In the genomic region with DNA sequence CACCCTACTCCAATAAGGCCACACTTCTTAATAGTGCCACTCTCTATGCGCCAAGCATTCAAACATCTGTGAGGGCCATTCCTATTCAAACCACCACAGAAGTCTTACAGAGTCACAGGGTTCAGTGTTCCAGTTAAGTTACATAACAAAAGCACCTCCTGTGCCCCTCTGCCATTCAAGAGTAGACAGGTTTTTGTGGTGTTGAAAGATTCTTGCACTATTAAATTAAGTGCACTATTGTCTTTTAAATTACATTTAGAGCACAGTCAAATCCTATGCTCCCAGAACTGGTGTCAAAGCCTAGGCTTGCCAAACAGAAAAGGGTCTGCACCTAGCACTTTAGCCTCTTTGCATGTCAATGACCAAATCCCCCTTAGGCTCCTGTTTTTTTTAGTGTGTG, we compare ENCODE assay signal across 18 mouse cellular contexts.
"Had no signal": no experiment of that assay in that cellular context is flagged by ENCODE, and none has a peak within 500 bp of the region (broad histone marks: within the 10 kb centered on the region; RNA-seq: fewer than 3 reads in every experiment).

No protein-coding gene starts in this region.

- H3K4me3 ChIP-seq: midbrain, embryonic 10.5 days; midbrain, embryonic 12.5 days; myocyte; neural tube, embryonic 13.5 days; neural tube, embryonic 15.5 days had no signal

- H3K27ac ChIP-seq: midbrain, embryonic 10.5 days; midbrain, embryonic 12.5 days; neural tube, embryonic 13.5 days; neural tube, embryonic 15.5 days had no signal

- H3K9me3 ChIP-seq: midbrain, embryonic 10.5 days; midbrain, embryonic 12.5 days; neural tube, embryonic 13.5 days; neural tube, embryonic 15.5 days had no signal

- DNase-seq: lung, adult 18-20 months; lung, embryonic 14.5 days; lung, postnatal 10 days; lung, postnatal 4 days; midbrain, embryonic 14.5 days; retina, postnatal 1 day; right cerebral cortex, adult 18-20 months; right cerebral cortex, postnatal 25 days; right cerebral cortex, postnatal 4 days; spleen, adult 18-20 months; thymus, adult 18-20 months; thymus, postnatal 14 days; thymus, postnatal 36 days had no signal

- H3K4me1 ChIP-seq: midbrain, embryonic 10.5 days; midbrain, embryonic 12.5 days; neural tube, embryonic 13.5 days; neural tube, embryonic 15.5 days had no signal

- H3K36me3 ChIP-seq: midbrain, embryonic 10.5 days; midbrain, embryonic 12.5 days; neural tube, embryonic 13.5 days; neural tube, embryonic 15.5 days had no signal

- H3K27me3 ChIP-seq: midbrain, embryonic 12.5 days; neural tube, embryonic 13.5 days; neural tube, embryonic 15.5 days had no signal
